Mouse (Mus musculus): ENCODE measurements around the gene Whrn.
A peak's percentile ranks its signal among the peaks of the same experiment; 100 is the strongest.

The Whrn gene

DNA sequence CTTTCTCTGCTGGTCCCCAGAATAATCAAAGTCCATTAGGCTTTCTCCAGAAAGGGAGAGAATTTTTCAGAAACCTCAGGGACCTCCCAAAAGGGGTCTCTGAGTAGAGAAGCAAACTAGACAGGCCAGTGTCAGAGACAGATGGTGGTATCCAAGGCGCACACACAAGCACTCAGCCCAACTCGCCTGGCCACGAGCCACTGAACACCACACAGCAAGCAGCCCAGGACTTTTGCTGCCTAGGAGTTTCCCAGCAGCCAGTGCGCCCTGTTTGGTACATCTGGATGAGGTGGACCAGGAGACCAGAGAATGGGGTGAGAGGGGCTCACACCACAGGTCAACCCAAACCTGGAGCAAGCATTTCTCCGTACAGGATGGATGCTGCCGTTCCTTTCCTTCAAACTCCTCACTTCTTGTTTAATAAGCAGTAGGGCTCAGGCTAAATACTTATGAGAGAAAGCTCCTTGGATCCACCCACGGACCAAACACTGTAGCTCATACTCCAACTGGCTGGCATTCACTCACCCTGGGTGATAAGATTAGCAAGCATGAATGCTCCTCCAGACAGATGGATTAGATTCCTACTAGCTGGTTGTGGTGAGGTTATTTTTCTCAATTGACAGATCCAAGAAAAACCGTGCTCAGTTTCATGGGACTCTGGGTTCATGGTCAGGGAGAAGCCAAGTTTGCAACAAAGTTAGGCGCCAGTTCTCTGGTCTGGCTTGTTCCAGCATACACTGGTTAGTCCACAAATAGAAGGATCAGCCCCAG is 2.3 kb downstream of the Whrn start:
- no peak for DNase-seq (ENCODE audit: low spot score)

DNA sequence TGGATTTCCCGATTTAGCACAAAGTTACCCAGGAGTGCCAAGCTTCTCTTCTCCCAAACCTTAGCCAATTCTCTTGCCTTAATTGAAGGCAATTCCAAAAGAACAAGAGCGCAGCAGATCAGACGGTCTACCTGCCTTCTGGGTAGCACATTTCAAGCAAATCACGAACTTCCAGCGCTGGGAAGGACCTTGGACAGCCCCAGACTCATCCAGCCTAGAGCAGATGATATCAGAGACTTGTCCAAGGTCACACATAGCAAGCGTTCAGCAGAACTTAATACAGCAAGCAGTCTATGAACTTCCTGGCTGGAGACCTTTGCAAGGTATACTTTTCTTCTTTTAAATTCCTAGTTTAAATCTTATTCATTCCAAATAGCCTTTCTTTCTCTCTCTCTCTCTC is 4.3 kb downstream of the Whrn start:
- no peak for DNase-seq (ENCODE audit: low spot score)

DNA sequence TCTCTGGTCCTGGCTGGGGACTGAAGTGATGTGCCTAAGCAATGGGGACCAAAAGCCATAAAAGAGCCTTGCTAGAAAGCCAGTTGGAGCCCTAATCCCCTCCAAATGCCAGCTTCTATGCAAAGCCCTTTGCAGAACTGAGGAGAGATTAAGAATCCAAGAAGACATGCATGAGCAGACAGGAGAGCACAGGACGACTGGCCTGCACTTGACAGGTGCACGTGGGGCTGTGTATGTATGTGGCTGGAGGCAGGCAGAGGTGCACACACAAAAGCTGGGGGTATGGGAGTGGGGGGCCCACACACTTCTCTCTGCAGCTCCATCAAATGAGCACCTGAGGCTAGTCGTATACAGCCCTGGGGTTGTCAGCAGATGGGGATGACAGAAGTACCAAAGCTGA is 5.6 kb downstream of the Whrn start:
- no peak for DNase-seq (ENCODE audit: low spot score)

DNA sequence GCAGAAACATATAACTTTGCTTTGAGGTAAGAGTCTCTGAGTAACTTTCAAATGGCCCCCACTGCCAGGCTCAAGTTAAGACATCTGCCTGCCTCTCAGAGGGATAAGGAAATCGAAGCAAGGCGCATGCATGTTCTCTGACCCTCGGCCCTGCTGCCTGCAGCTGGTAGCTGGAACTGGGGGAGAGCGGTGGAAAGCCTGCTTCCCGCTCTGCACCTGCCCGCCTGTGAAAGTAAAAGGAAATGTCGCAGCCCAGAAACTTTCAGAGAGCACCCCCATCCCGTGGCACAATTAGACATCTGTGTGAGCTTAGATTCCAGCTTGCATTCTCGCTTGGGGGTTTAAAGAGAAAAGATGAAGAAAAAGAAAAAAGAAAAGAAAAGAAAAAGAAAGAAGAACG is 6.1 kb downstream of the Whrn start:
- no peak for DNase-seq (ENCODE audit: low spot score)

DNA sequence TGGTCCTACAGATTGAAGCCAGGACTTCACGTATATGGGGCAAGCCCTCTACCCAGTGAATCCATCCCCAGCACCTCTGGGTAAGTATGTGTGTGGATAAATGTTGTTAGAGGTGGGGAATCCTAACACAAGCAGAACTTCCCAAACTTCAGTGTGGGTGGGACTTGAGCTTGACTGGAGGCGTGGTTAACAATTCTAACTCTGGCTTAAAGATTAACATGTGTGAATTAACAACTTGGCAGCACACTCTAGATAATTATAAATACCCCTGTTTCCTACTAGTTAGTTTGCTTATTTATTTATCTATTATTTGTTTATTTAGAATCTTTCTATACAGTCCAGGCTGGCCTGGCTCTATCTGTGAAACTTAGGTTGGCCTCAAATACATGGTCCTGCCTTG is 7.9 kb downstream of the Whrn start:
- DNase-seq (ENCODE audit: low spot score), result no peak

DNA sequence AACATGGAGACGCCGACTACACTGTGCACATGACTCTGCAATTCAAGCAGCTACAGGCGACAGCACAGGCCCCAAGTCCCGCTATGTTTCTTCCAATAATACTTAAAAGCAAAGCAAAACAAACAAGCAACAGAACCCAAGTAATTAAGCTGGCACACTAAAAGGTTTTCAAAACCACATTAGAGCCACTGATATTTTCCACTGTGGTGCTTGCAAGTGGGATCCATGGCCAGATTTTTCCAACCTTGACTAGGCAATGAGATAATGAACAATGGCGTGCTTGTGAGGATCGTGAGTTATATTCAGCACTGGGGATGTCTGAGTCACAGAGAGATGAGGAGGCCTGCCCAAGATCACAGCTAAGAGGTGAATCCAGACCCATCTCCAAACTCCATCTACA is 8.5 kb downstream of the Whrn start:
- DNase-seq (ENCODE audit: low spot score), result no peak

DNA sequence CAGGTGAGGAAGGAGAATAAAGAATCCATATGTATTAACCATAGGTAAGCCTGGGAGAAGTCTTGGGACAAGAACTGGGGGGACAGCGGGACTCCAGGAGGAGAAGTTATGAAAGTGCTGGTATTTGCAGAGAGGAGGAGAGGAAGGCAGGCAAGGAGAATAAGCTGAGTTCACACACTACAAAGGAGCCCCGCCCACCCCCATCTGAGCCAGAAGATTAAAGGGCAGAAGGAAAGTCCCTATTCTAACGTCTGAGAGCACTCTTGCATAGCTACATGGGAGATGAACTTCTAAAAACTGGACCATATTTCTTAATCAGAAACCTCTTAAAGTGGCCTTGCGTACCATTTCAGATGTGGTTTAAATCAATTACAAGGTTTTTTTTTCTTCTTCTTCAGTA is 9.3 kb downstream of the Whrn start:
- no peak for DNase-seq (ENCODE audit: low spot score)

DNA sequence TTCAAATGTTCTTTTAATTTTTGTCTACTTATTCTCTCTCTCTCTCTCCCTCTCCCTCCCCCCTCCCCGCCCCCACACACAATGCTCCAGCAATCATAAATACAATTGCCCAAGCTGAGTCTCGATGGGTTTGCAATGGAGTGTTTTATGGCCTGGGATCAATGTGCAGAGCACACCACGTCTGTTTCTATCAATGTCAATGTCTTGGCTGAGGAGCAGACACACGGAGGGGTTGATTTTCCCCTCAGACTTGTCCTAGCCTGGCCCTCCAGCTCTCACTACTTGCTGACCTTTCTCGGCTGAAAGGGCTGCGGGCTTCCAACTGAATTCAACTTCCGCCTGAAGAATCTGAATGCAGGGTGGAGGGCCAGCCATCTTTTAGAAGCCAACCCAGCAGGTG is 12.1 kb downstream of the Whrn start:
- no peak for DNase-seq (ENCODE audit: low spot score)

DNA sequence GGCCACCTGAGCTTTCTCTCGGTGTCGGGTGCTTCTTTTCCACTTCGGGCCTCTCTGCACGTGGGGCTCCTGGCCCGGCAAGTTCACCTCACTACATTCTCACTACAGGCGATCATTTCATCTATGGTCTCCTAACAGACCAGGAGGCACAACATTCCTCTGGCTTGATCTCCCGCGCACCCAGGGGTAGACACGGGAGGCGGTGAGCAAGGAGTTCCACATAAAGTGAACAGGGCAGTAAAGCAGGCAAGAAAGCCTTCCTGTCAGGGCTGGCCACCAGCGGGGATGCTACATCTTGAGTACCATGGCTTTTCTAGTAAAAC is 15.0 kb downstream of the Whrn start:
- DNase-seq (ENCODE audit: low spot score), result no peak

DNA sequence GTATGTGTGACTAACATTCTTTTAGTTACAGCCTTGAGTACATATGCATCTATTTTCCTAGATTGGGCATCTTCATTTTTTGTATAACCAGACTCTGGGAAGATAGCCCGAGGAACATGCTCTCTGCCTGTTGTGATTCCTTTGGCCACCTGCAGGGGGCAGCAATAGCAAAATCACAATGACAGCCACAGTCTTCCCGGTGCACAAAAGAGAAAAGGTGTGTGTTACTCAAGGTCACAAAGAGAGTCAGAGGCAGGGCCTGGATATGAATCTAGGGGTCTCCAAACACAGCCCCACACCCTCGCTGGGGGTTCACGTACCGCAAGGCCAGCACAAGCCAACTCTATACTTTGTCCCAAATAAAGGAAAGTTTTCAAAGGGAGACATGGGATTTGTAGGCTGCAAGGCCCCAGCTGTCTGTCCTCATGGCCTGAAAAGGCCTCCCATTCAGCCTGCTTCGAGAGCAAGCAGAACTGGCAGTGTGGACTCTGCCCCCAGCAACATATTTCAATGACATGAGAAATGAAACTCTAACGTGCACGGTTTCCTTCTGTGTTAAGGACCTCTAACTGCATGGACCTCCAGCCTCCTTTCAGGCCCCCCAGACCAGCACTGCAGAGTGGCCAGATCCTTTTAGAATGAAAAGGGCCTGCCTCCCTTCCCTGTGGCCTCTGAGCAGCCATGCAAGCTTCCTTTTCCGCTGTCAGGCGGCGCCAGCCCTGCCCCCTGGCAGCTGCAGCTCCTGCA is 15.5 kb downstream of the Whrn start:
- peak; percentile 38 for DNase-seq (ENCODE audit: low spot score)

DNA sequence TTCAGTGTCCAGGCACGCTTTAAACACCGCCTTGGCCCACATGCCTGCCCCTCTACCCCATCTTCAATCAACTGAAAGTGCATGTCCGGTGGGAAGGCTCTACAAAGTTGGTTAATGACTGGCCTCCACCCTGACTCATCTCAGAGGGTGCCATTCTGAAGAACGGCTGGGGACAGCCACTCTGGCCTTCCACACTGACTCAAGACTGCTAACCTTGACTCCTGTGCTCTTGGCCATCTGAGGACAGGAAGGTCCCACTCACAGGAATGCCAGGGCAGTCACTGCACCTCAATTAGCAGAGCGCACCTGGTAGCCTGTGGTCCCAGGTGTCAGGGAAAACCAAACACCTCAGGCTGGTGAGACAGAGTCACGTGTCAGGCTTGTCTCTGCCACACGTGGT is 17.8 kb downstream of the Whrn start:
- DNase-seq (ENCODE audit: low spot score), result no peak

DNA sequence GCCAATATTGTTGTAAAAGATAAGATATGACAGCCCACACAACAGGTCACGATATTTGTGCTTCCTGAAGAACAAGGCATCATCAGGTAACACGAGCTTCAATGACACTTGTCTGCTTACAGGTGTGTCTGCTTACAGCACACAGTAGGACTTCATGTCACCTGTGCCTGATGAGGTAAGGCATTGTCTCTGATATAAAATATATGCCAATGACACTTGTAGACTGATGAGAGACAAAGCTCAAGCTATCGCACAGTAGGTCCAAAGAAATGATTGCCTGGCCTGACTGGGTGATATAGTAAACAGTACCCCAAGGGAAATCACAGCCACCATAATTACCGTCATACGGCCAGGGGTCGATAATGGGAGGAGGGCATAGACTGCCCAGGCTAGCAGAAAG is 18.9 kb downstream of the Whrn start:
- DNase-seq (ENCODE audit: low spot score), result no peak

DNA sequence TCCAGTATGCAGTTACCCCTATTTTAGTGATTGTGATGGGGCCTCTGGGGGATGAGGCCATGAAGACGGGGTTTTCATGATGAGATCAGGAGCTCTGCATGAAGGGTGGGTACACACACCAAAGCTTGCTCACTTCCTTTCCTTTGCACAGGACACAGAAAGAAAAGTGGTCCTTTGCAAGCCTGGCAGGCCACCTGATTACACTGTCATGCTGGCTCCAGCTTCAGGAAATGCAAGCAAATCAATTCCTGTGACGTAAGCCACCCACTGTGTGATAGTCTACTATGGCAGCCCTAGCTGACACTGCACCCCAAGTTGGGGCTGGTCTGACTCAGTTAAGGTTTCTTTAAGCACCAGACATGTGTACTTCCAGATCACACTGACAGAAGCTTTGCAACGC is 20.6 kb downstream of the Whrn start:
- DNase-seq (ENCODE audit: low spot score), result no peak

DNA sequence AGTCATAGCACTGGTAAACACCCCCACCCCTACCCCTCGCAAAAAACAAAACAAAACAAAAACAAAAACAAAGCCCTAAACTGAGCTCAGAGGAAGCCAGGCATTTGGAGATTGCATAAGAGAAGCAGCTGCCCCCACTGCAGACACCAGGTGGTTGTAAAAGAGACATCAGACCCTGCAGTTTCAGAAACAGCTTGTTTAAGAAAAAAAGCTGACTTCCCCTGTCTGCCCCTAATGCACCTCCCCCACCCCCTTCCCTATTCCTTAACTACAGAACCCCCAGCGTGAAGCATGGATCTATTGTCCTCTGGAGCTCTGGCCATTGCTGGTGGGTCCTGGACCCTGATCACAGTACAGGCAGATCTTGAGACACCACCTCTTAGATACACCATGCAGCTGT is 21.4 kb downstream of the Whrn start:
- DNase-seq (ENCODE audit: low spot score), result no peak

DNA sequence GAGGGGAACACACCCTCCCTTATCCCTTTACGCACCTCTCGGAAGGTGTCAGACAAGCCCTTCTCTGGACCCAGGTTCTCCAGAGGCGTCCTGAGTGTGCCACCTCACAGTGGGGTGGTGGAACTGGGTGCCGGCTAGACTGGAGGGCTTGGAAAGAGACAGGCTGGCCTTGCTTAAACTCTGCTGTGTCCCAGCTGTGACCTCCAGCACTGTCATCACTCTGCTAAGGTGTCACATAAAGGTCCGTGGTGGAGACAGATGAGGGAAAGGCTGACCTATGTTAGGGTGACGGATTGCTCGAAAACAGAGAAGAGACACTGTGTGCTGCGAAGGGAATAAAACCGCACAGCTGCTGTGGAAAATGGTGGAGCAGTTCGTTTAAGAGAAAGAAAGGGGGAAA is 28.5 kb downstream of the Whrn start:
- no peak for DNase-seq (ENCODE audit: low spot score)

DNA sequence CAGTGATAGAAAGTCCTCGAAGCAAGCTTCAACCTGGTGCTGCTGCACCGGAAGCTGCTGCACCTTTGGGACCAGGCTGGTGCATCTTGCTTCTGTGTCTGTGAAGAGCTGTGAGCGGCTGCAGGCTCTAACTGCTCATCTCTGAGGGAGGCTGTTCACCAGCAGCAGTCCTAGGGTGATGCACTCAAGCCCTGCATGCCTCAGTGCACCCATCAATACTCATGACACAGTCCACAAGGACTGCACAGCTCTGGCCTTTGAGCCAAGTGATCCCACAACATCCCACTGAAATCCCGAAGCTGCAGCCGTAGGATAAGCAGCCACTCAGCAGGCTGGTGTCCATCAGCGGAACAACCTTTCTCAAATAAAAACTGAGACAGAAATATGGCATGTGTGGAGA is 29.6 kb downstream of the Whrn start:
- no peak for DNase-seq (ENCODE audit: low spot score)

DNA sequence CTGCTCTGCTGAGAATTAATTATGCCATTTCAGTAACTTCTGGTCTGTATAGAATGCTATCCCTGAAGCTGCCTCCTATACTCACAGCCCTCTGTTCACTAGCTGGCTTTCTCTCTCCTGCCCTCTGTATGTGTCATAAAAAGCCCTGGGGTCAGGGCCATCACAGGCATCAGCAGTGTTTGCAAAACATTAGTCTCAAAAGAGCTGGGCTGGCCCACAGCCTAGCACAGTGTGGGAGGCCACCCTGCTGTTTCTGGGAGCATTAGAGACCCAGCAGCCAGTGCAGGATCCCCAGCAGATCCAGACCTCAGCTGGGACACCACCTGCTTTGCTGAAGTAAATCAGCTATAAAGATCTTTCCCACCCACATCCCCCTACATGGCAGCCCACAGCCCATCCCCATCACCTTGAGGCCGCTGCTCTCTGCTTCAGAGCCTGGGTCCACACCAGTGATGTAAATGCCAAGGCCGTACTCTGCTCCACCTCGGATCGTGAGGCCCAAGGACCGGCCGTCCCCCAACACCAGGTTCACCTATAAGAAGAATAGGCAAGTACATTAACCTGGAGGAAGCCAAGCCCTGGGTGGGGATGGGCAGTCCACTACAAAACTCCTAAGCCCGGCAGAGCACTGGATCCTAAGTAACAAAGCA is 34.8 kb downstream of the Whrn start:
- no peak for DNase-seq (ENCODE audit: low spot score)

DNA sequence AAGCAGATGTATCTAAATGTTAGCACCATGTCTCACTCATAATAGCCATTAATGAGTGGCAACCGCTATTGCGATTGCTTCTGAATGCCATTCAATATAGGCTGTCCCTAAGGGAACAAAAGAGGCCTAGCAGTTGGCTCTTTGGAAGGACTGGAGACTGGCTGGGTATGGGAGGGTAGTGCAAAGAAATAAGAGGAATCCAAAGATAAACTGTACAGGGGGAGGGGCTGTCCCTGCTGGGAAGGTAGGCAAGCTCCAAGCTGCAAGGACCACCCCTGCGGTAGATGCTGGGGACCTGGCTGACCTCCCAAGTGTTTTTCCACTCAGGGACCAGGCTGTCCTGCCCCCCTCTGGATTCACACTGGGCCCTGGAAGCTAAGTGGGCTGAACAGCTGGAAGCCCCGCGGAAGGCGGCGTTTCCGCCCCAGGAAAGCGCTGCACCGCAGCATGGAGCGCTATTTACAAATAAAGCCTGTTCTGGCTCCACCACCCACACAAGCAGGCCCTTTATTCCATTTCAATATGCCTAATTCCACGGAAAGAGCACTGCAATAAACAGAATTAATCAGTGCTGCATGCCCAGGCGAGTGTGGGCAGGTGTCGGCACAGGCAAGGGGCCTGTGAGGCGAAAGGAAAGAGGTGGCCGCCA is 36.5 kb downstream of the Whrn start:
- DNase-seq (ENCODE audit: low spot score), result no peak

DNA sequence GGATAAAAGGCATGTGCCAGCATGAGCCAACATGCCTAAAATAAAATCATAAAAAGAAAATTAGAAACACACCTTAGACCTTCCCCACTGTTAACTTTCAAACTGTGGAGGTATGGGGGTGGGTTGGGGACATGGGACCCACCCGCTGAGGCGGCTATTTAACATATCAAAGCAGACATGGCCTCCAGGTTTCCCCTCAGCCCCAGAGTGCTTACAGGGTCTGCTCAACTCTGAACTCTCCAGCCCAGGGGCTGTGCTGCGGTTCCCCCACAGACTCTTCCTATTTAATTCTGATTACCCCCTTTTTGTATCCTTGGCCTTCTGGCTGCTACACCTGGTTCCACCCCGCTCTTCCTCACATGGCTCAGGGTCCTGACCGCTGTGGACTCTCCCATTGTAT is 39.2 kb downstream of the Whrn start:
- DNase-seq (ENCODE audit: low spot score), result no peak

DNA sequence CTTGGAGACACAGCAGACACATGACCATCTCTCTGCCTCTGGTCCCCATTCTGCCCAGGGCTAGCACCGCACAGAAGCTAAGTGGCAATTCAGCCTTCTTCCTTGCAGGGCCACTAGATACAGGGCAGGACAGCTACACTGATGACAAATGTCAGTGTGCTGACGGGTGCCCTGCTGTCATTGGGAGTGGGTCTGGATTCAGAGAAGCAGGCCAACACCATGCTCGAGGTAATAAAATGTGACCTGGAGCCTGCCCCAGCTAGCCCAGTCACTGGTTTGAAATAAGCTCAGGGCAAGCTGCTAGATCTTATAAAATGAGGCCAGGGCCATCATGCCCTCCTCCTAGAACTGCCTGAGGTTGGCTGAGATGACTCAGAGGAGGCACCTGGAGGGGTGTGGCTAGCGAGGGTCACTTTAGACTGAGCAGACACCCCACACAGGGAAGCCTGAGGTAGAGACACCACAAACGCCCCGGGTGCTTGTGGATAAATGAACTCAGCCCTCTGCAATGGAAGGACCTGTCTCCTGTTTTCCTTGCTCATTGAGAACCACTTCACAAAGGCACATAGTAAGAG is 41.8 kb downstream of the Whrn start:
- DNase-seq (ENCODE audit: low spot score), result no peak

DNA sequence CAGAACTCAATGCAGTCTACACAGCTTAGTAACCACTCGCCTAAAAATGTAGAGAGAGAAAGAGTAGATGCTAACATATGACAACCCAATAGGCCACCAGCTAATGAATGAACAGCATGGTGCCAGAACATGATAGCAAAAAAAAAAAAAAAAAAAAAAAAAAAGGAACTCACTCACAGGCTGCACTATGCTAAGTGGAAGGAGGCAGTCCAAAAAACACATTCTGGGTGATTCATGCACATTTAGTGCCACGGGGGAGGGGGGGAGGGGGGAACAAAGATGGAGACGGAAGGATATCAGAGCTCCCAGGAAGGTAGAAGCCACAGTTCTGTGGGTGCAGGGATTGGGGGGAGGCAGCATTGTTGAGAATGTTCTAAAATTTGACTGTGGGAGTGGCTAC is 43.2 kb downstream of the Whrn start:
- no peak for DNase-seq (ENCODE audit: low spot score)

DNA sequence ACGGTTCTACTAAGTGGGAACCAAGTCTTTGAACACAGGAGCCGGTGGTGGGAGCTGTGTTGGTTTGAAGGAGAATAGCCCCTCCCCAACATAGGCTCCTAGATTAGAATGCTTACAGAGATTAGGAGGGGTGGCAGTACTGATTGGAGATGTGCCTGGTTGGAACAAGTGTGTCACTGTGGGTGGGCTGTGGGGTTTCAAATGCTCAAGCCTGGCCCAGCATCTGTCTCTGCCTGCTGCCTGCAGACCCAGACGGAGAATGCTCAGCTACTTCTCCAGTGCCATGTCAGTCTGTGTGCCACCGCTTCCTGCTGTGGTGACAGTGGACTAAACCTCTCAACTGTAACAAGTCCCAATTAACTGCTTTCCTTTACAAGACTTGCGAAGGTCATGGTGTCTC is 45.2 kb downstream of the Whrn start:
- no peak for DNase-seq (ENCODE audit: low spot score)
